Mouse (Mus musculus): ENCODE measurements around the gene Adcy7. TPM values are rescaled to one million over a fixed set of nuclear protein-coding genes. Genes with fewer than 3 reads are reported as not detected.
A peak's percentile ranks its signal among the peaks of the same experiment; 100 is the strongest.

The Adcy7 gene
- polyA plus RNA-seq, 1 experiment from 2014 or later = 2.2 TPM

DNA sequence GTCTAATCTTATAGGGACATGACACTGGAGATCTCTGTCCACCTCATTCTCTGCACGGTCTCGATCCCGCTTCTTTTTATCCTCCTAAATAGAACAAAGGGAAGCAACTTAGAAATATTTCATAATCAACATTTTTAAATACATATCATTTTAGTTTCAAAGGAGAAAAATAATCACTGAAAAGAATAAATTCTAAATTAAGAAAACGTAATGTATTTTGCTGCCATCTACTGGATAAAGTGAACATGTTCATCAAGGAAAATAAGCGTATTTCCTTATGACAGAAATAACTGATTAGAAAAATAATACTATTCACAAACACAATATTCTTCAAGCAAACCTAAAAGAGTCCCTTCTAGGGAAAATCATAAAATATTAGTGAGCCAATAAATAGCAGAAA lies 85.7 kb downstream of the Adcy7 start:
- Histone ChIP-seq H3K36me3 (ENCODE audit: control insufficient read depth, insufficient read depth, low read length) (peaks cover 26% of the 10 kb centered on the region; the same call in 1 of the 2 replicates), H3K4me3 (ENCODE audit: low read depth, low read length) (no peak overlapping the region), H3K9me3 (ENCODE audit: control insufficient read depth, low read length) (no peaks in the 10 kb centered on the region), H3K9ac (replicated peaks; ENCODE audit: low read depth, low read length) (no peak overlapping the region), H3K27ac (ENCODE audit: low read depth, low read length) (no peak overlapping the region), H3K27me3 (ENCODE audit: control insufficient read depth, insufficient read depth, low read length) (no peaks in the 10 kb centered on the region), H3K4me2 (ENCODE audit: low read depth, low read length) (no peak overlapping the region), H3K4me1 (ENCODE audit: control insufficient read depth, insufficient read depth, low read length) (peaks cover 12% of the 10 kb centered on the region)
- ATAC-seq (ENCODE audit: low read depth) = no peak
- 85% methylated on average over 5 of the region's 5 CpGs for WGBS

DNA sequence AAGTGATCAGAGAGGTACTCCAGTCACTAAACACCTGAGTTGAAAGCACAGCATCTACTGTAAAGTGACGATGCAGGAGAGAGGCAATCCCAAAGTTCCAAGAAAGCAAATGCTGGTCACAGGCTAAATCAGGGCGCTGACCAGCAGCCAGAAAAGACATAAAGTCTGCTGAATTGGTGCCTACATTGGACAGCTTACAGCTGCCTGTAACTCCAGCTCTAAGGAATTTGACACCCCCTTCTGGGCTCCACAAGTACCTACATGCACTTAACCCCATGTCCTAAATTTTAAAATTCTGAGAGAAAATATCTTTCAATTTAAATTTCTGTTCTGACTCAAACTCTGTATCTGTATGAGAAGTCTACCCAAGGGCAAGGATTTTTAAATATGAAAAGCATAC lies 87.8 kb downstream of the Adcy7 start:
- H3K4me3 ChIP-seq (ENCODE audit: low read depth, low read length) = no peak overlapping the region
- ATAC-seq (ENCODE audit: low read depth) = no peak
- no peak overlapping the region for H3K9ac ChIP-seq (replicated peaks; ENCODE audit: low read depth, low read length)

DNA sequence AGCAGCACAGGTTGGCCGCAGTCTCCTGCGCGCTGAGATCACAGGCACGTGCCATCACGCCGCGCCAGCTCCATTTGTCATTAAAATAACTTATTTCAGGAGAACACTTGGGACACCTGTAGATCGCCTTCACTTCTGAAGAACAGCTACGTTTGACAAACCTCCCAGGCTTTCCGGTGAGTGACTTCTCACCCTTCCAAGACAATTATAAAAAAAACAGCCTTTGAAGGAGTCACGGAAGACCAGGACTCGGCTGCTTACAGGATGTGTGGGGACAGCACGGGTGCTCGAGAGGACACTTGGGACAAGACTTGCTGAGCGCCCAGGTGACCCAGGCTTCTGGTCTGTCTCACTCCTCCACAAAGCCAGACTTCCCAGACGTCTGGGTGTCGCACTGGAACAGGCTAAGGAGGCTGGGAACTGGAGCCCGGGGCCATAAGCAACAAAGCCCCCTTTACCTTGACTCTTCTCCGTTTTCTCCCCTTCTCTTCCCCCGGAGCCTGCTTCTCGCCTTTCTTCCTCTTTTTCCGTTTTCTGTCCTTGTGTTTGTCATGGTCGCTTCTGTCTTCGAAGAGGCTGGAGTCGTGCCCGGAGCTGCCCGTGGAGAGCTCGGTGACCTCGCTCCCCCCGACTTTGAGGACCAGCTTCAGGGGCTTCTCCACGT lies 89.0 kb downstream of the Adcy7 start:
- Histone ChIP-seq H3K9me3 (ENCODE audit: control insufficient read depth, low read length) (no peaks in the 10 kb centered on the region), H3K4me1 (ENCODE audit: control insufficient read depth, insufficient read depth, low read length) (peaks cover 12% of the 10 kb centered on the region), H3K9ac (replicated peaks; ENCODE audit: low read depth, low read length) (peak overlapping the region; percentile 91), H3K4me3 (ENCODE audit: low read depth, low read length) (peak overlapping the region; percentile 80), H3K27me3 (ENCODE audit: control insufficient read depth, insufficient read depth, low read length) (no peaks in the 10 kb centered on the region), H3K27ac (ENCODE audit: low read depth, low read length) (peak overlapping the region; percentile 82), H3K36me3 (ENCODE audit: control insufficient read depth, insufficient read depth, low read length) (peaks cover 14% of the 10 kb centered on the region; the same call in 1 of the 2 replicates), H3K4me2 (ENCODE audit: low read depth, low read length) (peak overlapping the region; percentile 87)
- no peak for ATAC-seq (ENCODE audit: low read depth)
- 2% methylated on average over 31 of the region's 31 CpGs for WGBS

More for the DNA sequence above, 87.8 kb downstream of the Adcy7 start:
- no peaks in the 10 kb centered on the region for H3K27me3 ChIP-seq (ENCODE audit: control insufficient read depth, insufficient read depth, low read length)
- no peak overlapping the region for H3K27ac ChIP-seq (ENCODE audit: low read depth, low read length)
- peaks cover 12% of the 10 kb centered on the region for H3K4me1 ChIP-seq (ENCODE audit: control insufficient read depth, insufficient read depth, low read length)
- peaks cover 25% of the 10 kb centered on the region; the same call in 1 of the 2 replicates for H3K36me3 ChIP-seq (ENCODE audit: control insufficient read depth, insufficient read depth, low read length)
- WGBS = 89% methylated on average over 2 of the region's 2 CpGs
- H3K9me3 ChIP-seq (ENCODE audit: control insufficient read depth, low read length) = no peaks in the 10 kb centered on the region
- H3K4me2 ChIP-seq (ENCODE audit: low read depth, low read length) = peak overlapping the region; percentile 87; the same call in 1 of the 2 replicates

DNA sequence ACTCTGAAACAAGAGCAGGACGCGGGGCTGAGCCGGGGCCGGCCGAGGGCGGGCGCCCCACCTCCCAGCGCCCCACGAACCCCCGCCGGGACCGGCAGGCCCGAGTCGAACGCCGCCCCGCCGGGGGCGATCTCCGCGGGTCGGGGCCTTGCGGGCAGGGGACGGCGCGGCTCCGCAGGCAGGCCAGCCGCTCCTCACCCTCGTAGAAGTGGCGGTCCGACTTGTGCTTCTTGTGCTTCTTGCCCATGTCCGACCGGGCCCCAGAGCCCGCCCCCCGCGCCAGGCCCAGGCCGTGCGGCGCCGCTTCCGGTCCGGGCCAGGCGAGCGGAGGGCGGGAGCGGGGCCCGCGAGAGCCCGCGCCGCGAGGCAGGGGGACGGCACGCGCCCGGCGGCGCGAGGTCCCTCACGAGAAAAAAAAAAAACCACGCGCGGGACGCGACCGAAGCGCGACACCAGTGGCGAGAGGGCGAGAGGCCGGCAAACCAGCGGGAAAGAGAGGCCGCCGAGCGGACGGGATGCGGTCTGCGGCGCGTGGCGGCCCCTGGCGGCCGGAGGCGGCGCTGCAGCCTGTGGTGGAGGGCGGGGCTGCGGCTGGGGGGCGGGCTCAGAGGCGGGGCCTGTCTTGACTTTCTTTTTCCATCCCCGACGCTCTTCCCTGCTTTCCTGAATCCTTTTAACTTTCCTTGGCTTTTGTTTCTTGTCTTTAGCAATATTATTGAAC lies 89.7 kb downstream of the Adcy7 start, which contains the start of gene Brd7:
Gene Brd7 (minus strand): TSS at position 487 of the 721 bp plus-strand sequence.
- no peaks in the 10 kb centered on the region for H3K27me3 ChIP-seq (ENCODE audit: control insufficient read depth, insufficient read depth, low read length)
- peak within 1 kb of the TSS; percentile 80 for H3K4me3 ChIP-seq (ENCODE audit: low read depth, low read length)
- no peaks in the 10 kb centered on the region for H3K9me3 ChIP-seq (ENCODE audit: control insufficient read depth, low read length)
- H3K4me1 ChIP-seq (ENCODE audit: control insufficient read depth, insufficient read depth, low read length) = peaks cover 12% of the 10 kb centered on the region
- peak within 1 kb of the TSS; percentile 82 for H3K27ac ChIP-seq (ENCODE audit: low read depth, low read length)
- 0% methylated on average over 67 of the region's 91 CpGs for WGBS
- peak within 1 kb of the TSS; percentile 91 for H3K9ac ChIP-seq (replicated peaks; ENCODE audit: low read depth, low read length)
- H3K4me2 ChIP-seq (ENCODE audit: low read depth, low read length) = peak within 1 kb of the TSS; percentile 87
- peak; percentile 92 for ATAC-seq (ENCODE audit: low read depth)
- peaks cover 7% of the 10 kb centered on the region; the same call in 1 of the 2 replicates for H3K36me3 ChIP-seq (ENCODE audit: control insufficient read depth, insufficient read depth, low read length)

- Histone ChIP-seq H3K27me3 (ENCODE audit: control insufficient read depth, insufficient read depth, low read length) (no peaks in the 10 kb centered on the region), H3K27ac (ENCODE audit: low read depth, low read length) (no peak overlapping the region), H3K9me3 (ENCODE audit: control insufficient read depth, low read length) (no peaks in the 10 kb centered on the region), H3K36me3 (ENCODE audit: control insufficient read depth, insufficient read depth, low read length) (peaks cover under 1% of the 10 kb centered on the region; the same call in 1 of the 2 replicates), H3K4me3 (ENCODE audit: low read depth, low read length) (peak overlapping the region; percentile 80), H3K9ac (replicated peaks; ENCODE audit: low read depth, low read length) (no peak overlapping the region; the same call in 1 of the 2 replicates), H3K4me2 (ENCODE audit: low read depth, low read length) (peak overlapping the region; percentile 26), H3K4me1 (ENCODE audit: control insufficient read depth, insufficient read depth, low read length) (peaks cover 12% of the 10 kb centered on the region)
- 41% methylated on average over 11 of the region's 11 CpGs for WGBS
- no peak; the same call in 1 of the 2 replicates for ATAC-seq (ENCODE audit: low read depth)
Observed at GRCm38 (mm10) chr8:88362446-88363150, 90.4 kb downstream of the Adcy7 start.

GRCm38 (mm10) chr8:88369221-88369620 lies 97.0 kb downstream of the Adcy7 start:
- Histone ChIP-seq H3K9me3 (ENCODE audit: control insufficient read depth, low read length) (no peaks in the 10 kb centered on the region), H3K36me3 (ENCODE audit: control insufficient read depth, insufficient read depth, low read length) (no peaks in the 10 kb centered on the region), H3K4me1 (ENCODE audit: control insufficient read depth, insufficient read depth, low read length) (no peaks in the 10 kb centered on the region), H3K9ac (replicated peaks; ENCODE audit: low read depth, low read length) (no peak overlapping the region), H3K4me3 (ENCODE audit: low read depth, low read length) (no peak overlapping the region), H3K27ac (ENCODE audit: low read depth, low read length) (no peak overlapping the region), H3K4me2 (ENCODE audit: low read depth, low read length) (no peak overlapping the region), H3K27me3 (ENCODE audit: control insufficient read depth, insufficient read depth, low read length) (no peaks in the 10 kb centered on the region)
- 24% methylated on average over 6 of the region's 6 CpGs for WGBS
- ATAC-seq (ENCODE audit: low read depth) = peak; percentile 34; the same call in 1 of the 2 replicates

- 59% methylated on average over 3 of the region's 3 CpGs for WGBS
Observed at GRCm38 (mm10) chr8:88369805-88370204, 97.6 kb downstream of the Adcy7 start.

GRCm38 (mm10) chr8:88371522-88371921 lies 99.3 kb downstream of the Adcy7 start:
- H3K4me2 ChIP-seq (ENCODE audit: low read depth, low read length) = no peak overlapping the region
- H3K9me3 ChIP-seq (ENCODE audit: control insufficient read depth, low read length) = no peaks in the 10 kb centered on the region
- WGBS = 96% methylated on average over 2 of the region's 2 CpGs
- H3K27ac ChIP-seq (ENCODE audit: low read depth, low read length) = no peak overlapping the region
- no peak overlapping the region for H3K9ac ChIP-seq (replicated peaks; ENCODE audit: low read depth, low read length)
- no peak for ATAC-seq (ENCODE audit: low read depth)
- H3K36me3 ChIP-seq (ENCODE audit: control insufficient read depth, insufficient read depth, low read length) = no peaks in the 10 kb centered on the region
- H3K4me3 ChIP-seq (ENCODE audit: low read depth, low read length) = no peak overlapping the region
- H3K4me1 ChIP-seq (ENCODE audit: control insufficient read depth, insufficient read depth, low read length) = no peaks in the 10 kb centered on the region
- H3K27me3 ChIP-seq (ENCODE audit: control insufficient read depth, insufficient read depth, low read length) = no peaks in the 10 kb centered on the region

More at GRCm38 (mm10) chr8:88369805-88370204, 97.6 kb downstream of the Adcy7 start:
- H3K4me3 ChIP-seq (ENCODE audit: low read depth, low read length) = no peak overlapping the region
- no peak overlapping the region for H3K27ac ChIP-seq (ENCODE audit: low read depth, low read length)
- no peaks in the 10 kb centered on the region for H3K36me3 ChIP-seq (ENCODE audit: control insufficient read depth, insufficient read depth, low read length)
- no peaks in the 10 kb centered on the region for H3K27me3 ChIP-seq (ENCODE audit: control insufficient read depth, insufficient read depth, low read length)
- H3K4me1 ChIP-seq (ENCODE audit: control insufficient read depth, insufficient read depth, low read length) = no peaks in the 10 kb centered on the region
- H3K4me2 ChIP-seq (ENCODE audit: low read depth, low read length) = no peak overlapping the region
- no peak for ATAC-seq (ENCODE audit: low read depth)
- H3K9me3 ChIP-seq (ENCODE audit: control insufficient read depth, low read length) = no peaks in the 10 kb centered on the region
- H3K9ac ChIP-seq (replicated peaks; ENCODE audit: low read depth, low read length) = no peak overlapping the region
